Mouse (Mus musculus) activated CD4-positive, CD25-positive, alpha-beta regulatory T cell (primary cell): ENCODE results near the gene Olfr287. TPM values are rescaled to one million over a fixed set of nuclear protein-coding genes. Genes with fewer than 3 reads are reported as not detected.

Experiments
- polyA plus RNA-seq, 2 experiments: library from polyadenylated mRNA; unstranded; fragments of 100-300 nt; shearing (Covaris generic); gene quantifications; one replicate each; pipeline ENCODE4 v1.2.1; 2017

Olfr287 gene
- polyA plus RNA-seq: not detected

GRCm38 (mm10) chr15:98220877-98221276 is at the start of gene Olfr287, which contains the start of gene Gm44579:
Gene Olfr287 (minus strand): TSS chr15:98221056.
Gene Gm44579 (minus strand): TSS chr15:98220977.

GRCm38 (mm10) chr15:98257193-98257592 is 36.3 kb upstream of the Olfr287 start, which contains the start of gene H1fnt:
Gene H1fnt (minus strand): TSS chr15:98257293.

GRCm38 (mm10) chr15:98234350-98234749 is 13.5 kb upstream of the Olfr287 start, which contains the start of gene Olfr286:
Gene Olfr286 (minus strand): TSS chr15:98234450.

DNA sequence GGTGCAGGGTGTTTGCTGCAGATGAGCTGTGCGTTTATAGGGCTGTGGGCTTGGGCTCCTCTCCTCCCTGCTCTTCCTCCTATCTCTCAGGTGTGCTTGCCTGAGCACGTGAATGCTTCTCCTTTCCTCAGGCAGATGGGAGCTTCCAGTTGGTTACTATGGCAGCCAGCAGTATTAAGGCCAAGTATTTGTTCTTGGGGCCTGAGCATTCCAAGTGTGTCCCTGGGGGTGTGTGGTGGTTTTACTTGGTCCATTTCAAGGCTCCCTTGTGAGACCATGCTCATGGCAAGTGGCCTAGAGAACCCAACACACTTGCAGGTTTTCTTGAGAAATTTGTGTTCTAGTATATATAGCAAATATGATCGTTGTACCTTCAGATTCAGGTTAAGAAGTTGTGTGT is 25.4 kb downstream of the Olfr287 start, which contains the start of gene Olfr288:
TSS of gene Olfr288 (minus strand) at position 101 of the 400 bp plus-strand sequence.

DNA sequence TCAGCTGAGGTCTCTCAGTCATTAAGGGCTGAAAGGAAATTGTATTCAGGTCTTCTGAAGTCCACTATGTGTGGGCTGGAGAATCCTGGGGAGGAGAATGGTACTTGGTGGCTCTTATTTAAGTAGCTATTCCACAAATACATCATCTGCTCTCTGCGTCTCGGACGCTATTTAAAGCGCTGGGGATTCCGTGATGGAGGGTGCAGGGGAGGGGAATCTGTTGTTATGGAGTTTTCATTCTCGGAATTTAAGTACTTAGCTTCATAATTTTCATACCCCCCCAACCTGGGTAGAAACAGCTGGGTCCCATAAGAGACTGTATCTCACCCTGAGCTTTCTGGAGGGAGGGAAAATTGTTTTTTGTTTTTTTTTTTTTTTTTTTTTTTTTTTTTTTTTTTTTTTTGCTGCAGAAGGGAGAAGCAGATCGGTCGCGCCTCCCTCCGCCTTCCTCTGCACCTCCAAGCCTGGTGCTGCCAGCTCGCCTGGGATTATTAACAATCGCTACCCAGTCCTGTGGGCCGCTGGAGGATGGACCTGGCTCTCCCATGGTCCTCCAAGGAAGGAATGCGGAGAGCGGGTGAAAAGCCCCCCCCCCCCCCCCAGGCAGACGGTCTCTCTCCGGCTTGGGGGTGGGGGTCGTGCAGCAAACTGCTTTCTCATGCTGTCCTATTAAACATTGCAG is 53.8 kb downstream of the Olfr287 start, which contains the start of gene Ccdc184:
TSS of gene Ccdc184 (plus strand) at position 196 of the 682 bp plus-strand sequence.

DNA sequence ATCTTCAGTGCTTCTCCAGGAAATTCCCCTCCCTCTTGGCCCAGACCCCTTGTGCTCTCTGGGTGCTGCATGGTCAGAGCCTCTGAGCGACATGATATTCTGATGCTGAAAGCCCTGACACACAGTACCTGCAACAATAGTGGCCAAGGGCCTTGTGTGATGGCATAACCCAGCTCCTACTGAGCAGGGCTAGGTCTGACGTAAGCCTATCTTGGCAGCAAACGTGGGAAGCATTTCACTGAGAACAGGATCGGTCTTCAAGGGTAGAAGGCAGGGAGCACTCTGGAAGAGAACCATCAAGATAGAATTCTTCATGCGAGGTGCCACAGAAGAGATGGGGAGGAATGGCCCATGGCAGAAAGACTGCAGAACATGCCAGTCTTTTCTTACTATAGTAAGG is 55.3 kb downstream of the Olfr287 start, which contains the start of gene Asb8:
TSS of gene Asb8 (minus strand) at position 101 of the 400 bp plus-strand sequence.

Other genes starting within 250 kb of the Olfr287 start
- gene Col2a1, start 216.4 kb downstream of the Olfr287 start, polyA plus RNA-seq: under 1 TPM in 1 of 2 experiments, not detected in 1; 0.11 TPM
- gene Pfkm, start 128.5 kb downstream of the Olfr287 start, polyA plus RNA-seq: 10 to 100 TPM in 1 of 2 experiments, 1 to 10 TPM in 1; 9.0 to 13.0 TPM
- gene Senp1, start 127.3 kb downstream of the Olfr287 start, polyA plus RNA-seq: 10 to 100 TPM; 42.2 to 54.6 TPM
- 10 to 100 TPM; 38.4 to 41.8 TPM for gene Asb8, start 55.4 kb downstream of the Olfr287 start, polyA plus RNA-seq
- gene Ccdc184, start 53.9 kb downstream of the Olfr287 start, polyA plus RNA-seq: under 1 TPM; 0.07 to 0.57 TPM
- not detected for gene Olfr288, start 25.5 kb downstream of the Olfr287 start, polyA plus RNA-seq
- under 1 TPM in 1 of 2 experiments, not detected in 1; 0.16 TPM for gene Gm44579, start 79 bp downstream of the Olfr287 start, polyA plus RNA-seq
- under 1 TPM in 1 of 2 experiments, not detected in 1; 0.33 TPM for gene Olfr286, start 13.4 kb upstream of the Olfr287 start, polyA plus RNA-seq
- under 1 TPM in 1 of 2 experiments, not detected in 1; 0.14 TPM for gene H1fnt, start 36.2 kb upstream of the Olfr287 start, polyA plus RNA-seq
- under 1 TPM in 1 of 2 experiments, not detected in 1; 0.39 TPM for gene Zfp641, start 75.1 kb upstream of the Olfr287 start, polyA plus RNA-seq
- gene Olfr285, start 96.3 kb upstream of the Olfr287 start, polyA plus RNA-seq: not detected
- gene Olfr284, start 119.9 kb upstream of the Olfr287 start, polyA plus RNA-seq: under 1 TPM in 1 of 2 experiments, not detected in 1; 0.29 TPM
- gene Olfr283, start 159.9 kb upstream of the Olfr287 start, polyA plus RNA-seq: not detected
- not detected for gene Olfr282, start 210.2 kb upstream of the Olfr287 start, polyA plus RNA-seq
- under 1 TPM in 1 of 2 experiments, not detected in 1; 0.53 TPM for gene Olfr281, start 231.5 kb upstream of the Olfr287 start, polyA plus RNA-seq
- not detected for gene OR5BS1P, start 248.8 kb upstream of the Olfr287 start, polyA plus RNA-seq